In the genomic region with DNA sequence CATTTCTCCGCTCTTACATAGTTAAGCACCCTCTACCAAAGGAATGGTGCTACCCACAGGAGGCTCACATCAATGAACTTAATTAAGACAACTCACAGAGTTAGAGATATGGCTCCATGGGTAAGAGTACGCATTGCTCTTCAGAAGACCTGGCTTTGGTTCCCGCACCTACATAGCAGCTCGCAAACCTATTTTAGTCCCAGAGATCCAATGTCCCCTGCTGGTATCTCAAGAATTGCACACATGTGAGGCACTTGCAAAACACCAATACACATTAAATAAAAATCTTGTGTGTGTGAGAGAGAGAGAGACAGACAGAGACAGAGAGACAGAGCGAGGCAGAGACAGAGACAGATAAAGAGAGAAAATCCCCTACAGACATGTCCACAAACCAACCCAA, we compare ENCODE assay signal across 20 mouse cellular contexts. TPM values are rescaled to one million over a fixed set of nuclear protein-coding genes. Genes with fewer than 3 reads are reported as not detected.
"Had no signal": no experiment of that assay in that cellular context is flagged by ENCODE, and none has a peak within 500 bp of the region (broad histone marks: within the 10 kb centered on the region; RNA-seq: fewer than 3 reads in every experiment).

No protein-coding gene starts in this region.

- H3K9me3 ChIP-seq: lung, embryonic 15.5 days; midbrain, embryonic 10.5 days; midbrain, embryonic 12.5 days; neural tube, embryonic 13.5 days; neural tube, embryonic 15.5 days had no signal

- H3K36me3 ChIP-seq: lung, embryonic 15.5 days; midbrain, embryonic 10.5 days; midbrain, embryonic 12.5 days; neural tube, embryonic 13.5 days; neural tube, embryonic 15.5 days had no signal

- H3K4me3 ChIP-seq: lung, embryonic 15.5 days; midbrain, embryonic 10.5 days; midbrain, embryonic 12.5 days; myocyte; neural tube, embryonic 13.5 days; neural tube, embryonic 15.5 days had no signal

- DNase-seq: lung, adult 2 months; lung, postnatal 14 days; lung, postnatal 36 days; midbrain, embryonic 14.5 days; retina, postnatal 1 day; right cerebral cortex, adult 18-20 months; right cerebral cortex, postnatal 25 days; right cerebral cortex, postnatal 4 days; spleen, adult 18-20 months; thymus, adult 18-20 months; thymus, postnatal 14 days; thymus, postnatal 36 days had no signal

- H3K4me1 ChIP-seq: lung, embryonic 15.5 days; neural tube, embryonic 15.5 days had no signal

- H3K27me3 ChIP-seq: lung, embryonic 15.5 days; midbrain, embryonic 12.5 days; neural tube, embryonic 13.5 days; neural tube, embryonic 15.5 days had no signal

- H3K9ac ChIP-seq: lung, embryonic 15.5 days; midbrain, embryonic 12.5 days; neural tube, embryonic 13.5 days; neural tube, embryonic 15.5 days had no signal

- H3K27ac ChIP-seq: lung, embryonic 15.5 days; midbrain, embryonic 10.5 days; midbrain, embryonic 12.5 days; neural tube, embryonic 13.5 days; neural tube, embryonic 15.5 days had no signal

RNA-seq across cellular contexts. Expression of a gene that starts 21.9 kb away (rescaled TPM):
- total RNA-seq: megakaryocyte, adult 5-6 weeks; megakaryocyte-erythroid progenitor cell, adult 5-6 weeks had no signal
